Mouse (Mus musculus) hematopoietic stem cell, adult 5-6 weeks (primary cell): ENCODE data around the gene Snx14. TPM values are rescaled to one million over a fixed set of nuclear protein-coding genes. Genes with fewer than 3 reads are reported as not detected.
A peak's percentile ranks its signal among the peaks of the same experiment; 100 is the strongest.

Experiments used
- ATAC-seq, 2 experiments: fragments of 125-278 bp in 1 of 2; replicated peaks in 1 of 2; 2 replicates each; pipeline ENCODE4 v1.8.0; 2016 to 2017; ENCODE audit warnings: inconsistent platforms in 2 of 2, mild to moderate bottlenecking in 2 of 2, moderate number of reproducible peaks in 2 of 2, low read depth in 1 of 2, moderate TSS enrichment in 1 of 2; ENCODE audit not compliant: low FRiP score in 2 of 2, poor library complexity in 2 of 2, severe bottlenecking in 2 of 2, insufficient read depth in 1 of 2, low TSS enrichment in 1 of 2
- total RNA-seq: library from RNA; stranded (forward); fragments of 172-1452, 232-1000 nt; gene quantifications from 2 replicates; pipeline ENCODE4 v1.2.3, GENCODE M21; 2017

Snx14 gene
- total RNA-seq, 1 experiment from 2014 or later: 35.6 TPM

DNA sequence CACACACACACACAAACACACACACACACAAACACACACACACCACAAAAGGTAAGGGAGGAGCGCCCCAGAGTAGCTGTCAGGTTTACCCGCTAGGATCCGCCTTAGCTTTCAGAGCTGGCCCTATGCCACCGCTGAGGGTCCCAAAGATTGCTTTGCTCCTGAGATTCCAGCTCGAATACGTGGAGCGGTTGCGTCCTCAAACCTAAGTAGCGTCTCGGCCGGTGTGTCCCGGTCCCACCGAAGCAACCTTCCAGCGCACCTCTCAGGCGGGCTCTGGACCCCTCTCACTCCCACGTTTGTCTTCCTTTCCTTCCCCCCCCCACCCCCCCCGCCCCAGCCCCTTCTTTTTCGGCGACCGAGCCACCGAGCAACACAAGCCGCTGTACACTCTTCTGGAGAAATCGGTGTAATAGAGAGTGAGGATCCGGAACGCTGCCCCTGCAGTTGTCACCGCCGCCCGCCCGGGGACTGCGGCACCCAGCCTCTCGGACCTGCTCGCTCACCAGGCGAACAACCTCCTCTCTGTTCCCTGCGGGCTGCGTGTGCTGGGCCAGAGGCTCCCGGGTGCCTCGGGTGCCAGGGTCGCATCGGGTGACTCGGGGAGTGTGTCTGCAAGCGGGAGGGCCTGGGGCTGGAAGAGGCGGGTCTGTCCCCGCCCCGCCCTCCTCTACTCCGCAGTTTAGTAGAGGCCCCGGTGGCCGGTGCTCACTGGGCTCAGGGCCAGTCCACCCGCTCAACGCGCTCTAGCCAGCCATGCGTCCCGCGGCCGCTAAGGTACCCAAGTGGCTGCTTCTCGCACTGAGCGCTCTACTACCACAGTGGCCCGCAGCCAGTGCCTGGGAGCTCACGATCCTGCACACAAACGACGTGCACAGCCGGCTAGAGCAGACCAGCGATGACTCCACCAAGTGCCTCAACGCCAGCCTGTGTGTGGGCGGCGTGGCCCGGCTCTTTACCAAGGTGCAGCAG is 111.5 kb downstream of the Snx14 start, which contains the start of gene Nt5e:
TSS of gene Nt5e (plus strand) at position 268 of the 972 bp plus-strand sequence.
- peak; percentile 76 to 90 for ATAC-seq

Other genes with a start within 250 kb of the Snx14 start
- gene Nt5e, start 111.8 kb downstream of the Snx14 start, total RNA-seq: 1.8 and 2.0 TPM in 2 replicates
- gene Gm20537, start 17.7 kb upstream of the Snx14 start, total RNA-seq: not detected in 2 replicates
- 232 and 322 TPM in 2 replicates for gene Syncrip, start 43.6 kb upstream of the Snx14 start, total RNA-seq
- gene Zfp949, start 109.1 kb upstream of the Snx14 start, total RNA-seq: 12.9 and 15.9 TPM in 2 replicates
- gene Trim43a, start 141.9 kb upstream of the Snx14 start, total RNA-seq: not detected in 2 replicates